Mouse (Mus musculus) CD8-positive naive resting alpha-beta T cell, adult 2 months (primary cell): ENCODE data around the gene Irf2bp2.

Source experiments
- DNase-seq, 2 experiments: peaks; one replicate each; pipeline ENCODE4 v3.0.0; 2022; ENCODE audit warnings: low read depth in 2 of 2, low spot score in 2 of 2

The Irf2bp2 gene

GRCm38 (mm10) chr8:126587836-126588503, 5.8 kb downstream of the Irf2bp2 start:
- no peak for DNase-seq

DNA sequence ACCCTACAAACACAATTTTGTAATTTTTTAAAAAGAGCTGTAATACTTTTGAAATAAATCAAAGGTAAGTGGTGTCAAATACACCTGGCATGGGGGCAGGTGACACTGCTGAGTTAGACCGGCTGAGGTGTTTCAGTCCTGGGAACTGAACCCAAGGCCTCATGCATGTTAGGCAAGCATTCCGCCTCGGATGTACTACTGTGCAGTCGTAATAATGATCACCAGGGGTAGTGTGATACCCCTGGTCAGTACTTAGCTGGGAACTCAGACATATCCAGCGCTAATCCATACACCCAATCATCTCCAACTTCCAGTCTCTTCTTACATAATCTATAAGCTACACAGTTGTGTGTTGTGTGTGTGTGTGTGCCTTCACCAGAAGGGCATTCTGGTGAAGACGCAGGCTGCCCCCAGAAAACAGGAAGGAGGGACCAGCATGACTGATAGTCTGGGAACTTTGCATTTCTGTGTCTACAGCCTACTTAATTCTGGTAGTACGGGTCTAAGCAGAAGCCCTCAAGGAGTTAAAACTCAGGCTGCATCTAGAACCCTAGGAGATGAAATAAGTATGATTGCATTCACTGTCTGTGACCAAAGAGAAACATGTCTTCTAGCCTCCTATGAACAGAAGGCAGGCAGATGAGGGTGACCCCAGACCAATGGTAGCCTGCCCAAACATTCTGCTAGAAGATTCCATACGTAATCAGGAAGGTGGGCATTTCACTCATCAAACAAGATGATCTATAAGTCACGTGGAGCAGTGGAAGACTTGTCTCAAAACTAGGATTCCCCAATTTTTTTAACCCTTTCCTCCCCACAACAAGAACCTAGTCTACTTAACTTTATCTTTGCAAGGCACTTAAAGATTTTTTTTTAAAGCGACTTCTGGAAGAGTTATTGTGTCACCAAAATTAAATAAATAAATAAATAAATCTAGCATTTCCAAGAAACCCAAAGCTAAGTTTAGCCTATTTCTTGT, 6.9 kb downstream of the Irf2bp2 start:
- DNase-seq, result no peak

- no peak for DNase-seq
Observed at GRCm38 (mm10) chr8:126586101-126586500, 7.7 kb downstream of the Irf2bp2 start.

DNA sequence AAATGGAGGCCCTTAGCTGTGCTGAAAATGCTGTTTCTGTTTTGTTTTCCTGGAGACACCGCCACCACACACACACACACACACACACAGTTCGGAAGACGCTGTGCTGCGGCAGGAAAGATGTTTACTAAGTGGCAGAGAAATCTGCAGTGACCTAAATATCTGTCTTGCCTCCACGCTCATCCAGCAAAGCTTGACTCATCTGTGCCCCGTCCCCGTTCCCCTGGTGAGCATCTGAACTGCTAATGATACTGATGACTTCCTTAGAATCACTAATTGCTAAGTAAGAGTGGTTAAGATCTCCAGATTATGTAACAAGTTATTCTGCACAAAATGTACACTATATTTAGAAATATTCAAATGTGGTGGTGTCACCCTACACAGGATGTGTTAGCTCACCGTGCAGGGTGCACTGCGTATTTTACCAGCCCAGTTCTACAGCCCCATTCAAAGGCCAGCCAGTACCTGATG, 8.2 kb downstream of the Irf2bp2 start:
- DNase-seq, result peak; percentile 42 to 63

DNA sequence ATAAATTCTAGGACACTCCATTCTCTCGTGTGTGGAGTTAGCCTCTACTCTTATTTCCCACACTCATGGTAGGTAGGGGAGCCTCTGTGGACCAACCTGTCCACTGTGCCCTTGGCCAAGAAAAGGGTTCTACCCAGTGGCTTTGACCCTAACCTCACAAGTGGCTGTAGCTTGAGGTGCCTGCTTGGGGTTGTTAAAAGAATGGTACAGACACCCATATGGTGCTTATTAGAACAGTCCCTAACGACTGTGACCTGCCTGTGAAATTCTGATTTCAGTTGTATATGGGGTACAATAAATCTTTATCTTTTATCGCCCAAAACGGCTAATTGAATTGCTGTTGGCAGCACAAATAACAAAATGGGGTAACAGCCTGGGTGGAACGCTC, 8.9 kb downstream of the Irf2bp2 start:
- no peak for DNase-seq

- peak; percentile 70 to 75 for DNase-seq
Observed at GRCm38 (mm10) chr8:126583971-126584843, 9.6 kb downstream of the Irf2bp2 start.

GRCm38 (mm10) chr8:126583534-126583933, 10.3 kb downstream of the Irf2bp2 start:
- DNase-seq, result no peak

- DNase-seq, result no peak
Observed at GRCm38 (mm10) chr8:126583018-126583417, 10.8 kb downstream of the Irf2bp2 start.

DNA sequence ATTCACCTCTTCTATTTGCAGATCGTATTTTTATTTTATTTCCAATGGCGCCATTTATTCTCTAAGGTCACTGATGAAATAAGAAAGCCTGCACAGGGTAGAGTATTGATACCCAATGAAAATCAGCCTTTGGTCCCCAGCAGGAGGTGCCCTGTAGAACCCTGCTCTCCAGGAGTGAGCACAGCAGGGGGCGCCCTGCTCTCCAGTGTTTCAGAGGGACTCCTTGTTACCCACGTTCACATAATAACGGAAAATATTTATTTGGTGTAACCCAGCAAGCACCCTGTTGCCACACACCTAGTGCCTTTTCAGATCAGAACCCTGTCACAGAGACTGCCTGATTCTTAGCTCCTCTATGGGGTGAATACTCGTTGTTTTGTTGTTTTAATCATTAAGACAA, 11.3 kb downstream of the Irf2bp2 start:
- peak; percentile 76 to 86 for DNase-seq

DNA sequence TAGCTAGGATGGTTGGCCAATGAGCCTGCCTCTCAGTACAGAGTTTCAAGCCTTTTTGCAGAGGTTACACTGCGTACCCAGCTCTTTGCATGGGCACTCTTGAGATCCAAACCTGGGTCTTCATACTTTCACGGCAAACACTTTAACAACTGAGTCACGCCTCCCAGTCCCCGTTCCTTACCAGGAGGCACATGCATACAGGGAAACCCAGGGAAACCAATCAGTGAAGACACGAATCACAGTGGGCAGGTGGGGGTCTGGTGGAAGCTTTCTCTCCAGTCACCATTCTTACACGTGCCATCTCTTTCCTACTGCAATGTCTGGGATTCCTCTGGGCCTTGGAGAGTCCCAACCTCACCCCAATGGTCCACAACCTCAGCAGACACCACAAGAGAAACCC, 12.1 kb downstream of the Irf2bp2 start:
- no peak for DNase-seq

DNA sequence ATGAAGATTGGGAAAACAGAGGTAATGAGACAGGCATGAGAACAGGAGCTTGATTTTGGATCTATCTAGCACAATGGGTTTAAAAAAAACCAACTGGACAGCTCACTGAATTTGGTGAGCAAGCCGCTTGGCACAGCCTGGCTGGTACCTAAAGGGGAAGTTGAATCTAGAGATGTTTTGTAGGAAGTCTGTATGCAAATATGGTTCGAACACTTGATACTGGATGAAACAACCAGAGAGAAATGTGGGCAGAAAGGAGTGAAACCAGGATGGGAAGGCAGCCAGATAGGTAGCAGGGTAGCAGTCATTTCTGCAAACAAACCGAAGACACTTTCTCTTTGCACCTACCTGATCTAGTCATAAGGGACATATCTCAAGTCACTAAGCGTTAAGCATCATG, 13.0 kb downstream of the Irf2bp2 start:
- DNase-seq, result no peak

DNA sequence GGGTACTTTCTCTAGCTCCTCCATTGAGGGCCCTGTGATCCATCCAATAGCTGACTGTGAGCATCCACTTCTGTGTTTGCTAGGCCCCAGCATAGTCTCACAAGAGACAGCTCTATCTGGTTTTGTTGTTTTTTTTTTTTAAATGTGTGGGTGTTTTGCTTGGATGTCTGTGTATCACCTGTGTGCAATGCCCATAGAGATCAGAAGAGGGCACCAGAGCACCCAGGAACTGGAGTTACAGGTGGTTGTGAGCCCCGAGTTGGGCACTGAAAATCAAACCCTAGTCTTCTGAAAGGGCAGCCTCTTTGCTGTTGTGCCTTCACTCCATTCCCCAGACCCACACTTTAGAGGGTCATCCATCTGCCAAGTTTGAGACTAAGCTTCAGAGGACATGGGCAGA, 13.7 kb downstream of the Irf2bp2 start:
- DNase-seq, result no peak

DNA sequence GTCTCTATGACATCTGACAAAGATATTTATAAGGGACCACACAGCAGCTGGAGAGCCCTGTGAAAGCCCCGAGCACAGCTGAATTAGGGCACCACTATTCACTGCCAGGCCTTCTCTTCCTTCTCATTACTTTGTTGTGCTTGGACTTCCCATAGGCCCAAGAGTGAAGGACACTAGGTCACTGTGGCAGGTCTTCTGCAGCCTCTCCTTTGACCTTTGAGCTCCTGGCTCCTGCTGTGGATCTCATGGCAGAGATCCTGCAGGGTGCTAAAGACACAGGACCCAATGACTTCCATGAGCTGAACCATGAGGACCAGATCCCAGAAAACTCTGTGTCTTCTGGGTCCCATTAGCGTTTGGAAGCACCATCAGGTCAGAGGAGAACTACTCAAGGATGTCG, 15.1 kb downstream of the Irf2bp2 start:
- DNase-seq, result no peak

DNA sequence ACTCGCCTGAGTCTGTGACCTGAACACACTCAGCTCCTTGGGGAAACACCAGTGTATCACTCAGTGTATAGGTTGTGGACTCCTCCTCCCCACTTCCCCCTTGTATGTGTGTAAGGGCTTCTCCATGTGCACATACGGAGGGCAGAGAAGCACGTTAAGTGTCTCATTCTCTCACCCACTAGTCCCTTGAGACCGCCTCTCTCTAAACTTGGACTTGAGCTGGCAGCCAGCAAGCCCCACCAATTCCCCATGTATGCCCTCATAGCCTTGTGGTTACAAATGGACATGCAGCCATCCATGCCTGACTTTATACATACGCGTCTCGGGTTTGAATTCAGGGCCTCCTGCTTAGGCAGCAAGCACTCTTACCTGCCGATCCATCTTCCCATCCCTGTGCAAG, 16.9 kb downstream of the Irf2bp2 start:
- no peak for DNase-seq

DNA sequence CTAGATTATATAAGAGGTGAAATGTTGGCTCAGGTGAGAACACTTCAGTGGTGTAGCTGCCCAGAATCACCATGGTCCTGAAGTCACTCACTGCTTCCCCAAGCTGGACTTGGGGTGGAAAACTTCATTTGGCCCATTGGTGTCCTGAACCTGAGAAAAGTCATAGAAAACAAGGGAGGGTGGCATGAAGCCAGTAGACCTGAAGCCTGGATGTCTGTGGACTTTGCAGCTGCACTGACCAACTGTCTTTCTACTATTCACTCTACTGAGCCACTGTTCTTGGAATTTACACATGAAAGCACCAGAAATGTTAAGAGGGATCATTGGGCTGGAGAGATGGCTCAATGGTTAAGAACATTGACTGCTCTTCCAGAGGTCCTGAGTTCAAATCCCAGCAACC, 17.7 kb downstream of the Irf2bp2 start:
- DNase-seq, result no peak

- no peak for DNase-seq
Observed at GRCm38 (mm10) chr8:126574882-126575637, 18.7 kb downstream of the Irf2bp2 start.

- no peak for DNase-seq
Observed at GRCm38 (mm10) chr8:126573878-126574277, 19.9 kb downstream of the Irf2bp2 start.

- no peak for DNase-seq
Observed at GRCm38 (mm10) chr8:126573079-126573694, 20.6 kb downstream of the Irf2bp2 start.

GRCm38 (mm10) chr8:126571065-126571660, 22.6 kb downstream of the Irf2bp2 start:
- no peak for DNase-seq
